Mouse (Mus musculus) ES-E14 (cell line): Measurements from ENCODE around the gene Hoxa13. TPM values are rescaled to one million over a fixed set of nuclear protein-coding genes. Genes with fewer than 3 reads are reported as not detected.

ENCODE experiments used
- DNase-seq: peaks from one replicate; pipeline ENCODE4 v3.0.0-alpha.2; 2013; ENCODE audit warnings: low read depth, low spot score
- H3K27ac ChIP-seq: 2 replicates; pipeline ENCODE4 v1.5.1; 2012; ENCODE audit warnings: low read depth, mild to moderate bottlenecking, low read length, moderate library complexity, mixed read lengths; ENCODE audit not compliant: poor library complexity, insufficient read depth, severe bottlenecking
- H3K36me3 ChIP-seq: 2 replicates; pipeline ENCODE4 v1.6.1; 2012; ENCODE audit warnings: mild to moderate bottlenecking, low read length, moderate library complexity, mixed read lengths; ENCODE audit not compliant: control insufficient read depth, poor library complexity, insufficient read depth, severe bottlenecking
- H3K4me1 ChIP-seq, 2 experiments: fragments of 150-350 bp in 1 of 2; sonication (generic) in 1 of 2; 2 replicates each; pipeline ENCODE4 v1.6.1; 2012; ENCODE audit warnings: low read length in 2 of 2, mild to moderate bottlenecking in 1 of 2, mixed read lengths in 1 of 2; ENCODE audit not compliant: control insufficient read depth in 2 of 2, insufficient read depth in 2 of 2, poor library complexity in 1 of 2
- H3K4me3 ChIP-seq, 2 experiments: fragments of 150-350 bp in 1 of 2; sonication (generic) in 1 of 2; 2 replicates each; pipeline ENCODE4 v1.5.1; 2012; ENCODE audit warnings: low read length in 2 of 2, low read depth in 1 of 2, mild to moderate bottlenecking in 1 of 2, mixed read lengths in 1 of 2; ENCODE audit not compliant: insufficient read depth in 1 of 2, poor library complexity in 1 of 2, severe bottlenecking in 1 of 2
- H3K9ac ChIP-seq: 2 replicates; pipeline ENCODE4 v1.6.1; 2012; ENCODE audit warnings: low read depth, mild to moderate bottlenecking, low read length, mixed read lengths; ENCODE audit not compliant: poor library complexity, insufficient read depth, severe bottlenecking
- H3K9me3 ChIP-seq: fragments of 150-350 bp; sonication (generic); 2 replicates; pipeline ENCODE4 v1.6.1; 2012; ENCODE audit warnings: low read depth, mild to moderate bottlenecking, low read length; ENCODE audit not compliant: control insufficient read depth, insufficient read depth
- CHD2 ChIP-seq: IDR thresholded peaks from 2 replicates; pipeline ENCODE4 v1.6.1; 2014; ENCODE audit warnings: mild to moderate bottlenecking, low read depth, low read length, inconsistent platforms
- HCFC1 ChIP-seq: IDR thresholded peaks from 2 replicates; pipeline ENCODE4 v1.6.1; 2012; ENCODE audit warnings: low read length, inconsistent platforms, borderline replicate concordance; ENCODE audit not compliant: insufficient read depth
- MAFK ChIP-seq: IDR thresholded peaks from 2 replicates; pipeline ENCODE4 v1.6.1; 2014; ENCODE audit warnings: mild to moderate bottlenecking, low read depth, low read length, inconsistent platforms; ENCODE audit not compliant: insufficient read depth
- ZC3H11A ChIP-seq: IDR thresholded peaks from 2 replicates; pipeline ENCODE4 v1.6.1; 2012; ENCODE audit warnings: low read depth, mild to moderate bottlenecking, inconsistent platforms, low read length, borderline replicate concordance
- ZNF384 ChIP-seq: IDR thresholded peaks from 2 replicates; pipeline ENCODE4 v1.6.1; 2012; ENCODE audit warnings: low read depth, low read length, inconsistent platforms
- in situ Hi-C, 2 experiments: fragments of 600-800 bp; cut with MboI; formaldehyde crosslinking; loops; one replicate each; pipeline ENCODE4 v1.15.1; 2025; ENCODE audit warnings: low sequenced_read_pairs in 2 of 2, inconsistent platforms in 1 of 2; ENCODE audit not compliant: unreplicated experiment in 2 of 2
- total RNA-seq: library from RNA; depleted of rRNA; stranded (reverse); fragments of 300-350 nt; gene quantifications from 2 replicates; pipeline ENCODE4 v1.2.3, GENCODE M21; 2012; rRNA removed

Hoxa13 gene
- 0.21 and 0.40 TPM in 2 replicates for total RNA-seq

DNA sequence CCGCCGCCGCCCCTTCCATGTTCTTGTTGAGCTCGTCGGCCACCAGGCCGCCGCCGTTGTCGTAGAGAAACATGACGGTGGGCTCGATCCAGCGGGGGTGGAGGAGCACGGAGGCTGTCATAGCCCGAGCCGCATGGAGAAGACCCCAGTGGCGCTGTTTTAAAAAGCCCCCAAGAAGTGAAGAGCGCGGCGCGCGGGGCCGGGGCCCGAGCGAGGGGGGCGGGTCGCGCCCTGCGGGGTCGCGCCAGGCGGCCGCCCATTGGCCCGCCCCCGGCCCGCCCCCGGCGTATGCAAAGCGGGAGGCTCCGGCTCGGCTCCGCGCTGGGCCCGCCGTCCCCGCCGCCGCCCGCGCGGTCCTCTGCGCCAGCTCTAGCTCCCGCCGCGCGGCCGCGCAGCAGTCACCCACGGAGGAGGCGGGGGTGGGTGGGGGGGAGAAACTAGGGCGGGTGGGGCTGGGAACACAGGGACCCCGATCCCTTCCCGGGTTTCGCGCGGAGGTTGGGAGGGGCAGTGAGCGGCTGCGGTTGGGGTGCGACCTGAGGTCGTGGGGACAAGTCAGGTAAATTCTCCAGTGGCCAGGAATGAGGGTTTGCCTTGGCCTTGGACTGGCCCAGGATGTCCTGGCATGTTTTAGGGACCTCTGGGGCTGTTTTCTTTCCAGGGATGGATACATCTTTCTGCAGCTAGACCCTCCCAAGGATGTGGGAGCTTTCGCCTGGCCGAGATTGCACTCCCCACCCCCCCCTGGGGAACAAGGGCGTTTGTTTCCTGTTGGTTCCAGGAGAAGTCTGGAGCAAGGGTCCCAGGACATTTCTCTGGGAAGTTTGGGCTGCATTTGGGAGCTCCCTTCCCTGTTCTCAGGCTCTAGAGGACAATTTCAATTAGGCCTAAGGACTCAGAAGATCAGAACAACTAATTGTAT is at the start of gene Hoxa13:
Gene Hoxa13, minus strand, starts transcription at position 227 of the 922 bp plus-strand sequence.
- in situ Hi-C loops: loop anchor here in 1 of 2 experiments (25.0 kb wide), 1 partner anchor 1026 kb away; the partner anchor contains the start of gene Creb5
- Histone ChIP-seq H3K27ac (no peak within 1 kb of the TSS), H3K4me3 (peak within 1 kb of the TSS; percentile 73 to 74), H3K36me3 (no peaks in the 10 kb centered on the region), H3K9me3 (no peaks in the 10 kb centered on the region), H3K4me1 (0 out of 4 replicates have a peak, but pooled peaks cover 0 to 2% of the 10 kb centered on the region in 2 experiments), H3K9ac (no peak within 1 kb of the TSS)
- TF ChIP-seq ZNF384: no peak
- no peak for TF ChIP-seq HCFC1
- no peak for TF ChIP-seq ZC3H11A
- no peak for TF ChIP-seq MAFK
- no peak for TF ChIP-seq CHD2
- no peak for DNase-seq

GRCm38 (mm10) chr6:52310366-52310765 is 49.7 kb upstream of the Hoxa13 start:
- peaks cover 0 to 12% of the 10 kb centered on the region in 2 experiments; a peak in 2 of 4 replicates for H3K4me1 ChIP-seq
- no peak for TF ChIP-seq HCFC1
- TF ChIP-seq CHD2: no peak
- H3K9me3 ChIP-seq: no peaks in the 10 kb centered on the region
- DNase-seq: no peak
- H3K9ac ChIP-seq: no peak overlapping the region
- in situ Hi-C loops: loop anchor here (5.0 to 10.0 kb wide), 6 partner anchors 43 to 1136 kb away; partner anchors contain the start of genes 5730596B20Rik (in 1 of the 2) and Hoxa2 (in 1 of the 2)
- H3K4me3 ChIP-seq: no peak overlapping the region; a peak in 1 of 4 replicates
- H3K27ac ChIP-seq: no peak overlapping the region
- no peaks in the 10 kb centered on the region for H3K36me3 ChIP-seq

DNA sequence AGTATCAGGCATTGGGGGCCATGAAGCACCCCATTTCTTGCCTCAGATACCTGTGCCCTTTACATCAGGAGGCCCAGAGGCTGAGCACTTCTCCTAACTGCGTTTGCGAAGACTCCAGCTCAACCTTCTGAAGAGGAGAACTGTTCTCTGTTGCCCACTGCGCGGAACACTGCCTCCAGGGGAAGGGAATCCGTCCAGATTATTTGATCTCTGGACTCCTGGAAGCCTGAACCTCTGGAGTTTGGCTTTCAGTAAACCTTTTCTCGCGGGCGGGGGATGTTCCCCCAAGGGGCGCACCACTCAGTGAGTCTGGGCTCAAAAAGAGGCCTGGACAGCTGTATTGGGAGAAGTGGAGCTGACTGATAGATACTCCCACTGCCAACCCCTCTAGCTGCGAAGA is 49.1 kb upstream of the Hoxa13 start:
- no peaks in the 10 kb centered on the region for H3K36me3 ChIP-seq
- no peak overlapping the region for H3K9ac ChIP-seq
- TF ChIP-seq HCFC1: no peak
- TF ChIP-seq ZNF384: no peak
- no peak for TF ChIP-seq CHD2
- no peak for TF ChIP-seq ZC3H11A
- TF ChIP-seq MAFK: no peak
- H3K9me3 ChIP-seq: no peaks in the 10 kb centered on the region
- H3K4me3 ChIP-seq: no peak overlapping the region
- peaks cover 0 to 7% of the 10 kb centered on the region in 2 experiments; a peak in 2 of 4 replicates for H3K4me1 ChIP-seq
- DNase-seq: no peak
- in situ Hi-C loops: loop anchor here (5.0 to 10.0 kb wide), 6 partner anchors 42 to 1135 kb away; partner anchors contain the start of genes 5730596B20Rik (in 1 of the 2) and Hoxa2 (in 1 of the 2)
- H3K27ac ChIP-seq: no peak overlapping the region

DNA sequence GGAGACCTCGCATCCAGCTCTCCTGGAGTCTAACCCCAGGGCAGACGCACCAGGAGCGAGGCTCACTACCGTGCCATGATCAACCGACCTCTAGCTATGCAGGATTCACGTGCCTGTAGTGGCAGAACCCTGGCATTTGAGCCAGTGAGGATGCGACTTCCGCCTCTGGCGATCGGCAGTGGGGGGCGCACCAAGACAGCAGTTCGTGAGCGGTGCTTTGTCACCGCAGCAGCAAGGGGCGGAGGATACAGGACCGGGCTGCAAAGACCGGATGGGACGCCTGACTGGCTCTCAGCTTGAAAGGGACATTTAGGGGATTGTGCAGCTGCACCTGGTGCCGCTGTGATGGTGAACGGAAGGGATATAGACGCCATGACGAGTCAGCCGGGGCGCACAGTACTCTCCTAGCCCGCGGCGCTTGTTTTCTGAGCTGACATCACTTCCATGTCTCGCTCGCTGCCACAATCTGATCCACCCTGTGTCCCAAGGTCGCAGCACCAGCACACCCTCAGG is 45.3 kb upstream of the Hoxa13 start:
- Histone ChIP-seq H3K36me3 (no peaks in the 10 kb centered on the region), H3K9ac (no peak overlapping the region), H3K4me1 (no peaks in the 10 kb centered on the region; a peak in 2 of 4 replicates), H3K9me3 (no peaks in the 10 kb centered on the region), H3K4me3 (peak overlapping the region; percentile 15 to 31; a peak in 2 of 4 replicates), H3K27ac (no peak overlapping the region)
- no peak for TF ChIP-seq CHD2
- TF ChIP-seq MAFK: no peak
- TF ChIP-seq ZC3H11A: no peak
- no peak for TF ChIP-seq ZNF384
- in situ Hi-C loops: no loop called here
- DNase-seq: peak; percentile 63
